ENCODE assay signal across 13 mouse cellular contexts in genomic region chr10:43292454-43292853, GRCm38 (mm10).
DNase-seq lines count a peak whose midpoint lies in the region; ATAC-seq and TF ChIP-seq lines count a peak whose summit lies in the region.
"Had no signal": no experiment of that assay in that cellular context is flagged by ENCODE, and none has a peak within 500 bp of the region (broad histone marks: within the 10 kb centered on the region; RNA-seq: fewer than 3 reads in every experiment).

No protein-coding gene starts in this region.

- H3K4me1 ChIP-seq in lung, embryonic 14.5 days (ENCODE audit: insufficient read depth), result no peaks in the 10 kb centered on the region
- H3K4me1 ChIP-seq in E14TG2a.4 (replicated peaks; ENCODE audit: low read depth, low read length), result no peaks in the 10 kb centered on the region

- 57% methylated on average over 4 of the region's 4 CpGs for WGBS in lung, embryonic 14.5 days

- no peak overlapping the region for H3K4me2 ChIP-seq in lung, embryonic 14.5 days
- H3K4me2 ChIP-seq: heart, embryonic 12.5 days; hindbrain, embryonic 14.5 days had no signal

- TF ChIP-seq POLR2A in brain, embryonic 14.5 days (IDR thresholded peaks at IDR 0.05; ENCODE audit: borderline replicate concordance, extremely low read depth, insufficient read depth, insufficient read length, poor library complexity, severe bottlenecking), result no peak

- no peak for ATAC-seq in lung, embryonic 14.5 days (ENCODE audit: insufficient read depth)
- ATAC-seq in megakaryocyte, adult 5-6 weeks (ENCODE audit: poor library complexity, severe bottlenecking), result peak; percentile 43; the same call in 1 of the 2 replicates

- no peak overlapping the region for H3K27ac ChIP-seq in lung, embryonic 14.5 days (ENCODE audit: low read depth)
- no peak overlapping the region for H3K27ac ChIP-seq in left cerebral cortex, adult 2 months
- H3K27ac ChIP-seq: hindbrain, embryonic 14.5 days had no signal

- no peaks in the 10 kb centered on the region for H3K27me3 ChIP-seq in lung, embryonic 14.5 days (ENCODE audit: insufficient read depth, low read length)
- no peaks in the 10 kb centered on the region for H3K27me3 ChIP-seq in E14TG2a.4 (ENCODE audit: insufficient read depth, low read length)
- H3K27me3 ChIP-seq: heart, embryonic 12.5 days; megakaryocyte, embryonic 14.5 days had no signal

- H3K36me3 ChIP-seq in lung, embryonic 14.5 days (ENCODE audit: insufficient read depth), result no peaks in the 10 kb centered on the region
- no peaks in the 10 kb centered on the region for H3K36me3 ChIP-seq in E14TG2a.4 (ENCODE audit: insufficient read depth, low read length)
- H3K36me3 ChIP-seq: heart, embryonic 12.5 days had no signal

- H3K4me3 ChIP-seq in lung, embryonic 14.5 days (ENCODE audit: low read depth, low read length), result no peak overlapping the region
- H3K4me3 ChIP-seq in E14TG2a.4 (replicated peaks; ENCODE audit: low read length), result no peak overlapping the region
- H3K4me3 ChIP-seq in left cerebral cortex, adult 2 months, result no peak overlapping the region
- H3K4me3 ChIP-seq: erythroblast, embryonic 14.5 days; heart, embryonic 12.5 days; megakaryocyte, embryonic 14.5 days had no signal

- TF ChIP-seq CTCF in lung, embryonic 14.5 days (IDR thresholded peaks at IDR 0.05; ENCODE audit: low read depth), result peak; percentile 31
- peak; percentile 26; the same call in 1 of the 2 replicates for TF ChIP-seq CTCF in E14TG2a.4 (conservative IDR thresholded peaks at IDR 0.05; ENCODE audit: low read length)
- peak; percentile 19; the same call in 1 of the 2 replicates for TF ChIP-seq CTCF in brain, embryonic 14.5 days (IDR thresholded peaks at IDR 0.05; ENCODE audit: borderline replicate concordance, extremely low read depth, insufficient read depth, insufficient read length)
- TF ChIP-seq CTCF in left cerebral cortex, adult 2 months (IDR thresholded peaks at IDR 0.05), result no peak; the same call in 1 of the 2 replicates

- intact Hi-C loops in left cerebral cortex, postnatal 25 days (cut with DNase I), result no loop called here
- intact Hi-C loops in left cerebral cortex, adult 2 months (cut with DNase I), result no loop called here

- H3K9ac ChIP-seq in lung, embryonic 14.5 days, result no peak overlapping the region
- H3K9ac ChIP-seq: hindbrain, embryonic 14.5 days had no signal

- H3K9me3 ChIP-seq in lung, embryonic 14.5 days (ENCODE audit: low read depth, low read length), result no peaks in the 10 kb centered on the region
- H3K9me3 ChIP-seq in E14TG2a.4 (ENCODE audit: low read length), result peaks cover 7% of the 10 kb centered on the region; the same call in 1 of the 2 replicates
- H3K9me3 ChIP-seq: heart, embryonic 12.5 days; megakaryocyte, embryonic 14.5 days had no signal

- no peak for DNase-seq in lung, embryonic 14.5 days
- no peak for DNase-seq in lung, postnatal 4 days
- no peak for DNase-seq in brain, embryonic 14.5 days (ENCODE audit: low read depth)
- no peak for DNase-seq in left cerebral cortex, postnatal 25 days (ENCODE audit: low spot score in 2 of 2)
- DNase-seq in left cerebral cortex, adult 2 months (ENCODE audit: extremely low spot score in 1 of 2, low spot score in 2 of 2), result no peak
- DNase-seq: adrenal gland, adult 8-10 months; kidney, postnatal 14 days had no signal
